Mouse (Mus musculus) lung, embryonic 15.5 days (tissue): ENCODE results near the gene Srsf3. TPM values are rescaled to one million over a fixed set of nuclear protein-coding genes. Genes with fewer than 3 reads are reported as not detected.

Experiments
- ATAC-seq: fragments of 200-750 bp; cut with Nextera tagmentation; 2 replicates; pipeline ENCODE4 v1.8.0; 2017; ENCODE audit warnings: moderate number of reproducible peaks, borderline replicate concordance; ENCODE audit not compliant: low FRiP score, low TSS enrichment; ENCODE audit errors: extremely low read depth
- H3K27ac ChIP-seq: fragments of 300-500 bp; sonication (generic); 2 replicates; pipeline ENCODE4 v1.5.1; 2015; ENCODE audit warnings: moderate library complexity, mild to moderate bottlenecking, inconsistent platforms
- H3K27me3 ChIP-seq: fragments of 300-500 bp; sonication (generic); 2 replicates; pipeline ENCODE4 v1.6.1; 2015; ENCODE audit warnings: inconsistent platforms
- H3K36me3 ChIP-seq: fragments of 300-500 bp; sonication (generic); 2 replicates; pipeline ENCODE4 v1.6.1; 2015; ENCODE audit warnings: inconsistent platforms
- H3K4me1 ChIP-seq: fragments of 300-500 bp; sonication (generic); 2 replicates; pipeline ENCODE4 v1.6.1; 2015; ENCODE audit warnings: inconsistent platforms
- H3K4me2 ChIP-seq: fragments of 300-500 bp; sonication (generic); 2 replicates; pipeline ENCODE4 v1.6.1; 2015; ENCODE audit warnings: inconsistent platforms, mild to moderate bottlenecking, moderate library complexity
- H3K4me3 ChIP-seq: fragments of 300-500 bp; sonication (generic); 2 replicates; pipeline ENCODE4 v1.5.1; 2015; ENCODE audit warnings: mild to moderate bottlenecking, inconsistent platforms
- H3K9ac ChIP-seq: fragments of 300-500 bp; sonication (generic); 2 replicates; pipeline ENCODE4 v1.6.1; 2015; ENCODE audit warnings: inconsistent platforms
- H3K9me3 ChIP-seq: fragments of 300-500 bp; sonication (generic); 2 replicates; pipeline ENCODE4 v1.6.1; 2016; ENCODE audit warnings: inconsistent platforms
- WGBS: fragments of 180-500 bp; shearing (Covaris S2); methylation state at CpG from one replicate; pipeline ENCODE4 v1.1.7; 2015; 5-methylcytosine and 5-hydroxymethylcytosine counted together
- polyA plus RNA-seq: library from polyadenylated mRNA; unstranded; fragments of >200 nt; fragmentation: Nextera tagmentation; extraction: Ambion mirVana; gene quantifications from 2 replicates; pipeline ENCODE4 v1.2.1, GENCODE M21; 2015

Srsf3 gene
- polyA plus RNA-seq, 1 experiment from 2014 or later, result 642 TPM

DNA sequence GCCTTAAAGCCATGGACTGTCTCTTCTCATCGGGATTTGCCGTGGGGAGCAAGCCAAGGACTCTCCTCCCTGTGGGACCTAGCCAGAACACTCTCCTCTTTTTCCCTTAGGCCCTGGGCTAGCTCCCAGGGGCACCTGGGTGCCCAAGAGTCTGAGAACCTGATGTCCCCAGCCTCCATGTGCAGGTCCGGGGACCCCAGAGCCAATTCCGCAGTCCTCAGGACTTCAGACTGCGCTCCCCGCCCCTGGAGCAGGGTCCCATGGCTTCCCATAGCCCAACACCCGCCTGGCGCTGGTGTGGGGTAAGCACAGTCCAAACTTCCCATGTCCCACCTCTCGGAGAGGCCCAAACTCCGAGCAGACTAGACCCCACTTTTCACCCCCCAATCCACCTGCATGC is 52.8 kb downstream of the Srsf3 start:
- peaks cover 13% of the 10 kb centered on the region for H3K4me1 ChIP-seq
- H3K27me3 ChIP-seq, result peaks cover 21% of the 10 kb centered on the region
- 79% methylated on average over 10 of the region's 10 CpGs for WGBS
- no peak for ATAC-seq
- no peak overlapping the region for H3K9ac ChIP-seq
- H3K4me3 ChIP-seq, result no peak overlapping the region
- H3K9me3 ChIP-seq, result no peaks in the 10 kb centered on the region
- no peak overlapping the region for H3K4me2 ChIP-seq
- no peaks in the 10 kb centered on the region for H3K36me3 ChIP-seq
- no peak overlapping the region for H3K27ac ChIP-seq

DNA sequence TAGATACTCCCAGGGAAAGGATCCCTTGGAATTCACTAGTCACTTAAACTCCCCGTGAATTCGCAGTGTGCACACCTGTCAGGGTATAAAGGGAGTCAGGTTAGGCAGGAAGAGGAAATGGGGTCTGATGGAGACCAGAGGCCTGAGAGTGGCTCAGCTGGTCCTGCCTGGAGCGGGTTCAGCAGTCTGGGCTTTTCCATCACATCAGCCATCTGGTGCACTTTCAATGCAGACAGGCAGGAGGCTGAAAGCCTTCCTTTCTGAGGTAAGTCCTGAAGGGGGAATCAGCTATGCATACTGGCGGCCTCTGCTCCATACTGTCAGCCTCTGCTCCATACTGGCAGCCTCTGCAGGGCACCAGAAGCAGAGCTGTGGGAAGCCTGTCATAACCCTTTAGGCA is 54.5 kb downstream of the Srsf3 start:
- 62% methylated on average over 4 of the region's 4 CpGs for WGBS
- H3K4me1 ChIP-seq, result peaks cover 14% of the 10 kb centered on the region
- H3K36me3 ChIP-seq, result no peaks in the 10 kb centered on the region
- ATAC-seq, result no peak
- no peak overlapping the region for H3K9ac ChIP-seq
- H3K9me3 ChIP-seq, result no peaks in the 10 kb centered on the region
- H3K27ac ChIP-seq, result no peak overlapping the region
- no peak overlapping the region for H3K4me3 ChIP-seq
- no peak overlapping the region for H3K4me2 ChIP-seq
- peaks cover 6% of the 10 kb centered on the region for H3K27me3 ChIP-seq

DNA sequence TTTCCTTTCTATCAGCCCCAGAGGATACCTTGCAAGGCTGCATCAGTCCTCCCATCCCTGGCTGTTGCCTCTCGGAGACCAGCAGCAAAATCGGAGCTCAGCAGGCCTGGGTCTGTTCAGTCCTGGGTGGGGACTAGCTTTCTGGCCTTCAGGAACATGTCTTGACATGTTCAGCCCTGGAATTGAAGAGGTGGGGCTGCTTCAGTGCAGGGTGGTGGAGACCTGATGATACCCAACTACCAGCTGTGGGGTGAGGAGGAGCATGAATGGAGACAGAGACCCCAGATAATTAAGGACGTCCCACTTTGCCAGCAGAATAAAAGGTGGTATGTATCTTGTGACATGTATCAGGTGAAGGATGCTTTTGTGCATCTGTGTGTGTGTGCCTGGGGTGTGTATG is 58.3 kb downstream of the Srsf3 start, which contains the start of gene Cdkn1a:
Gene Cdkn1a (plus strand): TSS at position 201 of the 400 bp plus-strand sequence.
- no peak for ATAC-seq
- H3K4me3 ChIP-seq, result no peak within 1 kb of the TSS
- H3K27ac ChIP-seq, result no peak within 1 kb of the TSS
- 65% methylated on average over 3 of the region's 3 CpGs for WGBS
- H3K4me2 ChIP-seq, result no peak within 1 kb of the TSS
- peaks cover 35% of the 10 kb centered on the region for H3K4me1 ChIP-seq
- H3K36me3 ChIP-seq, result no peaks in the 10 kb centered on the region
- H3K9ac ChIP-seq, result no peak within 1 kb of the TSS
- H3K27me3 ChIP-seq, result peaks cover 25% of the 10 kb centered on the region
- no peaks in the 10 kb centered on the region for H3K9me3 ChIP-seq

DNA sequence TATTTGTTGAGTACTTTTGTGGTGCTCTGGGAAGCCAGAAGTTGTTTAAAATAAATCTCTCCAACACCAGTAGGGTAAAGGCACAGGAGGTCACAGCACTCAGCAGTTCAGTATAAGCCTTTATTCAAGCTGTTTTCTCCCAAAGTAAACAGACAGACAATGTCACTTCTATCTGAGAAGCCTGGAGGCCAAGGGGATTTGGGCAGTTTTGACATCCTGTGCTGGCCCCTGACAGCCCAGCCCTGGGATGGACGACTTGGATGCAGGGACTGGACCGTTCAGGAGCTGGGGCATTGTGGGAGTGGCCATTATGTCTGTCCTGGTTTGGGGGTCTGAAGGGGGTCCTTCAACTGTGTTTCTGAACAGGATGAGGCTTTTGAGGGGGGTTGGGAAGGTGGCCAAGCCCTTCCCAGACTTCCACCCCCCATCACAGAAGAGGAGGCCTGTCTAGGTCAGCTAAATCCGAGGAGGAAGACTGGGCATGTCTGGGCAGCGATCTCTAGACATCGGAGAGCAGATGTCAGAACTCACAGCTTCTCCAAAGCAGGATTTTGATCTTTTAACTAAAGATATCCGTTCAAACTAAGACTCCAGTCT is 59.0 kb downstream of the Srsf3 start:
- no peak overlapping the region for H3K9ac ChIP-seq
- WGBS, result 15% methylated on average over 6 of the region's 6 CpGs

DNA sequence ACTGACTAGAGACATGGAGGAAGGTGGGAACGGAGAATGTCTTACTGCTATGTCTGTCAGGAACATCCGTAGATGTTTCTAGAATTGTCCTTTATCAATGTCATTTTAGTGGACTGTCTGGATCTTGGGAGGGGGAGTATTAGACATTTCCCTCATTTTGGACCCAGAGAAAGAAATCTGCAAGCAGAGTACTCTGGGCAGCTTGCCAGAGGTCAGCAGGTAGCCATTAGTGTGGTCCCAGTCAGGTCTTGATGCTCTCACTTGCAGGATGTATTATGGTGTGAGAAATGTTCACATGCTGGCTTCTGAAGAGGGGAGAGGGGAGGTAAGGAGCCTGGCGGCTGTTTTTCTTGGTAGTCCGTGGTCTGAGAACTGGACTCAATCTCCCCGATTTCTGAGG is 60.1 kb downstream of the Srsf3 start:
- Histone ChIP-seq H3K27ac (no peak overlapping the region), H3K9me3 (no peaks in the 10 kb centered on the region), H3K4me2 (no peak overlapping the region), H3K9ac (no peak overlapping the region), H3K4me3 (no peak overlapping the region), H3K4me1 (peaks cover 36% of the 10 kb centered on the region), H3K36me3 (no peaks in the 10 kb centered on the region), H3K27me3 (peaks cover 25% of the 10 kb centered on the region)
- WGBS, result 41% methylated on average over 5 of the region's 5 CpGs
- ATAC-seq, result no peak

More for the DNA sequence above, 59.0 kb downstream of the Srsf3 start:
- no peak overlapping the region for H3K4me2 ChIP-seq
- no peak for ATAC-seq
- no peak overlapping the region for H3K27ac ChIP-seq
- no peaks in the 10 kb centered on the region for H3K9me3 ChIP-seq
- H3K27me3 ChIP-seq, result peaks cover 25% of the 10 kb centered on the region
- H3K4me1 ChIP-seq, result peaks cover 36% of the 10 kb centered on the region
- H3K4me3 ChIP-seq, result no peak overlapping the region
- H3K36me3 ChIP-seq, result no peaks in the 10 kb centered on the region

Other genes starting within 250 kb of the Srsf3 start
- gene Brpf3, start 231.5 kb upstream of the Srsf3 start, polyA plus RNA-seq, result 10.3 and 12.9 TPM in 2 replicates
- gene Pnpla1, start 174.2 kb upstream of the Srsf3 start, polyA plus RNA-seq, result not detected in 2 replicates
- gene 4930539E08Rik, start 117.3 kb upstream of the Srsf3 start, polyA plus RNA-seq, result 0.05 and 0.12 TPM in 2 replicates
- 0.15 TPM in 1 of 2 replicates, not detected in the other for gene Pxt1, start 88.8 kb upstream of the Srsf3 start, polyA plus RNA-seq
- gene Kctd20, start 80.7 kb upstream of the Srsf3 start, polyA plus RNA-seq, result 83.4 and 85.2 TPM in 2 replicates
- 96.6 and 105 TPM in 2 replicates for gene Stk38, start 24.6 kb upstream of the Srsf3 start, polyA plus RNA-seq
- gene Cdkn1a, start 58.3 kb downstream of the Srsf3 start, polyA plus RNA-seq, result 28.3 and 30.1 TPM in 2 replicates
- 0.52 and 1.4 TPM in 2 replicates for gene Rab44, start 81.5 kb downstream of the Srsf3 start, polyA plus RNA-seq
- gene Cpne5, start 205.5 kb downstream of the Srsf3 start, polyA plus RNA-seq, result 3.9 and 5.1 TPM in 2 replicates
- gene Ppil1, start 231.6 kb downstream of the Srsf3 start, polyA plus RNA-seq, result 169 and 174 TPM in 2 replicates
- 79.2 and 83.2 TPM in 2 replicates for gene BC004004, start 236.2 kb downstream of the Srsf3 start, polyA plus RNA-seq